Mouse (Mus musculus): Measurements from ENCODE around the gene Cyp11a1. TPM values are rescaled to one million over a fixed set of nuclear protein-coding genes. Genes with fewer than 3 reads are reported as not detected.

Cyp11a1 gene
- polyA plus RNA-seq, 1 experiment from 2014 or later, result 1.6 TPM

DNA sequence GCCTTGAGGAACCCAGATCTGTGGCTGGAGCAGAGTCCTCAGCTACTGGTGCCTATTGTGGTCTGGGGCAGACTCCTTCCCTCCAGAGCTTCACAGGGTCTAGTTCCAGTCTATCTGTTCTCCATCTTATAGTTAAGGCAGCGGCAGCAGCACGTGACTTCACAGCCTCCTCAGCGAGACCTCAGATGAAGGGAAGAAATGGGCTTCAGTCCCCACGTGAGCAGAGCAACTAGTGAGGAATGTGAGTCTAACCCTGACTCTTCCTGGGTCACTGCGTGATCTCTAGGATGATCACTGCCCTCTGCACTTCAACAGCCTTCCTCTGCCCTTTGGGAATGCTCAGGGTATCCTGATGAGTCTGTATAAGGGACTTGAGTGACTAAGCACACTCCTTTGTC lies 42.2 kb upstream of the Cyp11a1 start:
- no peak overlapping the region for H3K4me2 ChIP-seq (ENCODE audit: low read length)
- no peaks in the 10 kb centered on the region for H3K9me3 ChIP-seq (replicated peaks; ENCODE audit: control insufficient read depth, low read length, poor library complexity, severe bottlenecking)
- H3K4me1 ChIP-seq (ENCODE audit: control insufficient read depth, insufficient read depth, low read length), result no peaks in the 10 kb centered on the region
- H3K36me3 ChIP-seq (ENCODE audit: control insufficient read depth, insufficient read depth, low read length), result peaks cover 9% of the 10 kb centered on the region; the same call in 1 of the 2 replicates
- H3K4me3 ChIP-seq (ENCODE audit: low read depth, low read length), result no peak overlapping the region
- H3K9ac ChIP-seq (ENCODE audit: low read depth, low read length), result no peak overlapping the region
- 62% methylated on average over 5 of the region's 5 CpGs for WGBS
- no peak overlapping the region for H3K27ac ChIP-seq (ENCODE audit: low read length)
- no peaks in the 10 kb centered on the region for H3K27me3 ChIP-seq (ENCODE audit: control insufficient read depth, insufficient read depth, low read depth, low read length)
- no peak for ATAC-seq

DNA sequence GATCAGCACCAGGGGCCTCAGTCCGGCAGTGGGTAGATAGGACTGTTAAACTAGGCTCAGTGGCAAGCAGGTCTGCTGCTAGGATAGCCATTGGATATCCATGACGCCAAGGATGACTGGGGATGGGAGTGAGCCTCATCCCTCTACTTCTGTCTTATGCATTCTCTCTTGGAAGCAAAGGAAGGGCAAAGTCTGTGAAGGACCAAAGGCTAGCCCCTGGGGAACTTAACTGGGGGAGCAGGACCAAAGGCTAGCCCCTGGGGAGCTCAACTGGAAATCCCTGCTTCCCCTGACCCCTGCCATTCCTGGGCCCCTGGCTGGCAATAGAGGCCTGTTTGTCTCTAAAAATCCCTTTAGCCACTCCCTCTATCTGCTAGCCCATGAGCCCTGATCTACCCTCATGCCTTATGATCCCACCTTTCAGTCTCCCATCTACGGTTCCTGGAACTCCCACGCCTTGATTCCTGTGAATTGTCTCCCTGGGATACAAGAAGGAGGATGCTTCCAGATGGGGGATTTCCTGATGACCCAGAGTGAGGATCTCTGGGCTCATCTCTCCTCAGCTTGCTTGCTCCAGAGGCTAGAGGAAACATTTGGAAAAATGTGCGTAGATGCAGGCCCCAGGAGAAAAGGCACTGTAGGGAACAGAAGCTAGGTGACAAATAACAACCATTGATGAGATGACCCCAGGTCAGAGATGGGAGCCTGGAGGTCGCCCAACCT lies 41.5 kb upstream of the Cyp11a1 start:
- H3K27ac ChIP-seq (ENCODE audit: low read length), result 0 out of 2 replicates have a peak overlapping the region, but pooled peaks have one; percentile 22
- ATAC-seq, result no peak
- no peaks in the 10 kb centered on the region for H3K4me1 ChIP-seq (ENCODE audit: control insufficient read depth, insufficient read depth, low read length)
- peaks cover 9% of the 10 kb centered on the region; the same call in 1 of the 2 replicates for H3K36me3 ChIP-seq (ENCODE audit: control insufficient read depth, insufficient read depth, low read length)
- H3K9ac ChIP-seq (ENCODE audit: low read depth, low read length), result no peak overlapping the region
- H3K9me3 ChIP-seq (replicated peaks; ENCODE audit: control insufficient read depth, low read length, poor library complexity, severe bottlenecking), result no peaks in the 10 kb centered on the region
- WGBS, result 80% methylated on average over 6 of the region's 6 CpGs
- no peaks in the 10 kb centered on the region for H3K27me3 ChIP-seq (ENCODE audit: control insufficient read depth, insufficient read depth, low read depth, low read length)
- H3K4me2 ChIP-seq (ENCODE audit: low read length), result no peak overlapping the region
- H3K4me3 ChIP-seq (ENCODE audit: low read depth, low read length), result no peak overlapping the region

DNA sequence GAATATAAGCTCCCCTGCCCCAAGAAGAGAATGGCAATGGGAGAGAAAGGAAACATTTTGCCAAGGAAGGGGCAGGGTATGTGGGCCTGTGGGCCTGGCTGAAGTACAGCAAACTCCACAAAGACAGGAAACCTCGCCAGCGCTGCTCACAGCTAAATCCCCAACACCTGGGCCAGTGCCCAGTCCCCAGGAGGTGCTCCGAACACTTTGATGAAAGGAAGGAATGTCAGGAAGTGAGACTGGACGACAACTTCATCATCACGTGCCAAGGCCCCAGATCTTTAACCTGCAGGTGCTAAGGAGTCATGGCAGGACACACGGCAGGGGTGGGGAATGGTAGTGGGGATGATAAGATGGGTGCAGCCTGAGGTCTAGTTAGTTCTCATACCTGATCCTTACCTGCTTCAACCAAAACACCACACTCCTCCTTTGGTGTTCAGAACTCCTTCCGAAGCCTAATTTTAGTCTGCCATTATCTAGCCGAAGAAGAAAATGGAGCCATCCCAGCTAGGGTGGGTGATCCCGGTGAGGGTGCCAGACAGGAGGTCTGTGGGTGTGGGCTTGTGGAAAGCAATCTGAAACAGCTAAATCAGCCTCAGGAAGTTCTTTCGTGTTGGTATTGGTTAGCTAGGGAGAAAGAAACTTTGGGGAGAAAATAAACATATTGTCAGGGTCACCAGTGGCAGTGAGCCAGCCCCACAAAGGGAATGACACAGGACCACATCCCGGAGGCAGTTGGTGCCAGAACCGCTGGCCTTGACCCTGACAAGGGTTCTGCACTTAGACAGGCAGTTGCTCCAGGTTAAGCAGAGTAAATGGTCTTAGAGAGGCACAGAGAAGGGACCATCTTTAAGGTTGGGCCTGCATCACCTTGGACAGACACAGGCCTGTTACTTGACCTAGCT lies 40.7 kb upstream of the Cyp11a1 start:
- H3K36me3 ChIP-seq (ENCODE audit: control insufficient read depth, insufficient read depth, low read length), result peaks cover 6% of the 10 kb centered on the region; the same call in 1 of the 2 replicates
- no peak overlapping the region for H3K4me2 ChIP-seq (ENCODE audit: low read length)
- no peak for ATAC-seq
- H3K4me1 ChIP-seq (ENCODE audit: control insufficient read depth, insufficient read depth, low read length), result no peaks in the 10 kb centered on the region
- H3K27me3 ChIP-seq (ENCODE audit: control insufficient read depth, insufficient read depth, low read depth, low read length), result no peaks in the 10 kb centered on the region
- 72% methylated on average over 12 of the region's 12 CpGs for WGBS
- H3K9ac ChIP-seq (ENCODE audit: low read depth, low read length), result no peak overlapping the region
- no peaks in the 10 kb centered on the region for H3K9me3 ChIP-seq (replicated peaks; ENCODE audit: control insufficient read depth, low read length, poor library complexity, severe bottlenecking)
- H3K27ac ChIP-seq (ENCODE audit: low read length), result no peak overlapping the region
- H3K4me3 ChIP-seq (ENCODE audit: low read depth, low read length), result no peak overlapping the region

DNA sequence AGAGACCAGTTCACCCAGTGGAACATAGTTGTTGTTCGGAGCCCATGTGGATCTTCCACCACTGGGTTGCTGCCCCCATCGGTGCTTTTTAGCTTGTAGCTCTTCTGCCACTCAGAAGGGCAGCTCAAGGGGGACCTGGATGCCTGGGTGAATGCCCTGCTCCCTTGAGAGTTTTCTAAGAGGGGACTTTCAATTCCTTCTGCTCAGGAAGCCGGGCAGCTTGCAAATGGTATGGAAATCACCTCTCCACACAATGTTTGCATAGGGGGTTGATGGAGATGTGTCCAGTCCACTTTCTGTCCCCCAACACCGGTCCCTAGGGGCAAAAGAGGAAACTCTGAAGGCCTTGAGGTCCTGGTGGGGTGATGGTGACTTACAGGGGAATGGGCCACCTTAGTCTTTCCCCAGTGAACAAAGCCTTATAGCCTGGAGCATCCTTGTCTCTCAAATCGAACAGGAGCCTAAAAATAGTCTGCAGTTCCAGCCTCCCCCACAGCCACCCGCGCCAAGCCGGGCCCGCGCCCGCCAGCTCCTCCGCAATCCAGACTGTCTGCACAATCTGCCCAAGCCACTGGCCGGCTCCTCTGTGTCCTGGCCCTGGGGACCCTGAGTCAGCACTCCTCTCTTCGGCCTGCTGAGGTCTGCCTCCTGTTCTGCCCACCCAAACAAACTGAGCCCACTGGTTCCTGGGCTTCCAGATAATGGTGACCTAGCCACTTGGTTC lies 38.8 kb upstream of the Cyp11a1 start:
- H3K27ac ChIP-seq (ENCODE audit: low read length), result no peak overlapping the region
- no peak overlapping the region for H3K4me2 ChIP-seq (ENCODE audit: low read length)
- ATAC-seq, result no peak
- no peaks in the 10 kb centered on the region for H3K27me3 ChIP-seq (ENCODE audit: control insufficient read depth, insufficient read depth, low read depth, low read length)
- H3K9me3 ChIP-seq (replicated peaks; ENCODE audit: control insufficient read depth, low read length, poor library complexity, severe bottlenecking), result no peaks in the 10 kb centered on the region
- 79% methylated on average over 14 of the region's 14 CpGs for WGBS
- H3K9ac ChIP-seq (ENCODE audit: low read depth, low read length), result no peak overlapping the region
- no peak overlapping the region for H3K4me3 ChIP-seq (ENCODE audit: low read depth, low read length)
- no peaks in the 10 kb centered on the region for H3K4me1 ChIP-seq (ENCODE audit: control insufficient read depth, insufficient read depth, low read length)
- H3K36me3 ChIP-seq (ENCODE audit: control insufficient read depth, insufficient read depth, low read length), result no peaks in the 10 kb centered on the region

DNA sequence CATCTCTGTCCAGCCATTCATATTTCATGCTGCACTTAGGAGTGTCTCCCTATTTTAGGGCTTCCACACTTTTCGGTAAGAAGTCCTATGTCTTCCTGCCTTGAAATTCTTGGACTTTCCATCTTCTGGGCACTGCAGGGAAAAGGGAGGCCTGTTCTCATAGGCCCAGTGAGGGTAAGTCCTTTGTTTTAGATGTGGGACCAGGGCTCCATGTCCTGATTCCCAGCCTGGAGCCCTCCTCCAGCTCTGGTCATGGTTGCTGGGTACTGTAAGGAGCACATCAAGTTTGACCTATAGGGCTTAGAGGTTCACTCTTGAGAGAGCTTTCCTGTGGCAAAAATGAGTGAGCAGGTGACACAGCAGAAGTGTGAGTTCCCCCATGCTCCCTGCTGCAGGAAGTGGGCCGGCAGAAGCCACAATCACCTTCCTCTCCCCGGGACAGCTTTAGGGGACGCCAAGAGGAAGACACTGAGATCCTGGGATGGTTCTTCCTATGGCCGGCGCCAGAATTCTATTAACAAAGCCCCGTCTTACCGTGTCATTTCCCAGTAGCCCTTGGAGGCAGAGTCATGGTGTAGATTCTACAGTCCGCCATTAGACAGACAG lies 37.9 kb upstream of the Cyp11a1 start:
- no peaks in the 10 kb centered on the region for H3K4me1 ChIP-seq (ENCODE audit: control insufficient read depth, insufficient read depth, low read length)
- H3K9ac ChIP-seq (ENCODE audit: low read depth, low read length), result no peak overlapping the region
- no peak overlapping the region for H3K4me2 ChIP-seq (ENCODE audit: low read length)
- no peak overlapping the region for H3K4me3 ChIP-seq (ENCODE audit: low read depth, low read length)
- no peak for ATAC-seq
- no peaks in the 10 kb centered on the region for H3K9me3 ChIP-seq (replicated peaks; ENCODE audit: control insufficient read depth, low read length, poor library complexity, severe bottlenecking)
- H3K27me3 ChIP-seq (ENCODE audit: control insufficient read depth, insufficient read depth, low read depth, low read length), result no peaks in the 10 kb centered on the region
- 91% methylated on average over 9 of the region's 9 CpGs for WGBS
- H3K27ac ChIP-seq (ENCODE audit: low read length), result no peak overlapping the region
- H3K36me3 ChIP-seq (ENCODE audit: control insufficient read depth, insufficient read depth, low read length), result no peaks in the 10 kb centered on the region

DNA sequence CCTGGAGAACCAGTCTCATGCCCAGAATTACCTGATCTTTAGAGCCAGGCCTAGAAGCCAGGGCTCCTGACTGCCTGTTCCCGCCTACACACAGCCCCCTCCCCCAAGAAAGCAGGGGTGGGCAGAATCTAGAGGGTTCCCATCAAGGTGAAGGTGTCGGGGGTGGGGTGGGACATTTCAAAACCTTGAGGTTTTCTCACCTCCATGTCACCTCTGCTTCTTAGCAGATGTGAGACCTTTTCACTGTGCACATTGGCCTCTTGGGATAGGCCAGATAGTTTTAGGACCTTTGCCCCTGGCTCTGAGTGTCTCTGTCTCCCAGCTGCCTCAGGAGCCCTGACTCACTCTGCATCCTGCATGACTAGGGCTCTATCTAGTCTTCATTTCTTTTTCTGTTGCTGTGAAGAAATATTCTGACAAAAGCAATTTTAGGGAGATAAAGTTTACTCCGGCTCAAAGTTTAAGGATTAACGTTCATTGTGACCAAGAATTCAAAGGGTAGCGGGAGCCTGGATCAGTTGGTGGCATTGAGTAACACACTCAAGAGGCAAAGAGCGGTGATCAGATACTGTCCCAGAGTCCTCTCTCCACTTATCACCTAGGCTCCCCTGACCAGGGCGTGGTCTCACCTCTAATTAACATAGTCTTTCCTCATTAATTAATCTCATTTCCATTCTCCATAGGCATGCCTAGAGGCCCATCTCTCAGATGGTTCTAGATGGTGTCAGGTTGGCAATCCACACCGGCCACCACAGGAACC lies 37.2 kb upstream of the Cyp11a1 start:
- Histone ChIP-seq H3K36me3 (ENCODE audit: control insufficient read depth, insufficient read depth, low read length) (no peaks in the 10 kb centered on the region), H3K4me3 (ENCODE audit: low read depth, low read length) (no peak overlapping the region), H3K4me2 (ENCODE audit: low read length) (no peak overlapping the region), H3K9ac (ENCODE audit: low read depth, low read length) (no peak overlapping the region), H3K4me1 (ENCODE audit: control insufficient read depth, insufficient read depth, low read length) (no peaks in the 10 kb centered on the region), H3K9me3 (replicated peaks; ENCODE audit: control insufficient read depth, low read length, poor library complexity, severe bottlenecking) (no peaks in the 10 kb centered on the region), H3K27me3 (ENCODE audit: control insufficient read depth, insufficient read depth, low read depth, low read length) (no peaks in the 10 kb centered on the region), H3K27ac (ENCODE audit: low read length) (no peak overlapping the region)
- no peak for ATAC-seq
- 90% methylated on average over 8 of the region's 8 CpGs for WGBS

DNA sequence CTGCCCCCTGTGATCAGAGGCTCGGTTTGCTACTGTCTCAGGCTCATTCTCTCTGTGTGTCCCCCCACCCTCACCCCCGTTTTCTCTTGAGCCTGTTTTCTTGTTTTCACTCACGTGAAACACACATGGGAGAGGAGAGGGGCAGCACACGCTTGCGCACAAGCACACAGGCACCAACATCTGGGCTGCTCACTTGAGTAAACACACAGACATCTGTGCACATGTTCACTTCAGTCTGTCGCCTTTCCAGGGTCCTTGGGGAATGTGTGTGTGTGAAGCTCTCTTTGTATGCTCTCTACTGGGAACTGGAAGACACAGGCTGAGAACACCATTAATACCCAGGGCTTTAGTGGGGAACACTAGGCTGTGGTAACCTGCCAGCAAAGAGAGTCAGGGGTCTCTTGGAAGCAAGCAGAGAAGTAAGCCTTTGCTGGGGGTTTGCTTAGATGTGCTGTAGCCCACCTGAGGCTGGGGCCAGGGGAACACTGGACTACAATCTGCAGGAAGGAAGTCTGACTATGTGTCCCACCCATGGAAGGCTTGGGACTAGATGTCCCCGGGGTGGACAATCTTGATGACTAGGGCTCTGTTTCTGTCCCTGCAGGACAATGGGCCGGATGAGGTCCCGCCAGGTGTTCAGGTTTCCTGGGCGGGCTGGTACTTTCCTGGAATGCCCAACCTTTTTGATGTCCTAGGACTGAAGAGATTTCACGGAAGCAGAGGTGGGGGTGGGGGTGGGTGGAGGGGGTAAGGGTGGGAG lies 36.3 kb upstream of the Cyp11a1 start:
- Histone ChIP-seq H3K4me3 (ENCODE audit: low read depth, low read length) (no peak overlapping the region), H3K9ac (ENCODE audit: low read depth, low read length) (no peak overlapping the region), H3K4me2 (ENCODE audit: low read length) (no peak overlapping the region), H3K27me3 (ENCODE audit: control insufficient read depth, insufficient read depth, low read depth, low read length) (no peaks in the 10 kb centered on the region), H3K4me1 (ENCODE audit: control insufficient read depth, insufficient read depth, low read length) (no peaks in the 10 kb centered on the region), H3K9me3 (replicated peaks; ENCODE audit: control insufficient read depth, low read length, poor library complexity, severe bottlenecking) (no peaks in the 10 kb centered on the region), H3K36me3 (ENCODE audit: control insufficient read depth, insufficient read depth, low read length) (no peaks in the 10 kb centered on the region), H3K27ac (ENCODE audit: low read length) (no peak overlapping the region)
- no peak for ATAC-seq
- 78% methylated on average over 11 of the region's 11 CpGs for WGBS

DNA sequence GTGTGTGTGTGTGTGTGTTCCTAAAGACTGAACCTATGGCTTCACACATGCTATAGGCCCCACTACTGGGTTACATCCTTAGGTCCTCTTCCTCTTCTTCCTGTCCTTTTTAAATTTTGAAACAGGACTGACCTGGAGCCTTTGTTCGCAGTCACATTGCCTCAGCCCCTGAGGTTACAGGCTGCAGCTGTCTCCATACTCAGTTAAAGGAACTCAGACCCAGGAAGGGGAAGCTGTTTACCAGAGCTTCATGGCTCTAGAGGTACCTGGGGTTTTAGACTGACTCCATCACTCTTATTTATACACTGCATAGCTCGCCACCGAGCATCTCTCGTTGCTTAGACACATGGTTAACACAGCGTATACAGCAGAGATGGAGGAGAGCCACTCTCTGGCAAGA lies 34.8 kb upstream of the Cyp11a1 start:
- no peak overlapping the region for H3K9ac ChIP-seq (ENCODE audit: low read depth, low read length)

More for the DNA sequence above, 34.8 kb upstream of the Cyp11a1 start:
- 93% methylated on average over 5 of the region's 5 CpGs for WGBS
- Histone ChIP-seq H3K4me3 (ENCODE audit: low read depth, low read length) (no peak overlapping the region), H3K27me3 (ENCODE audit: control insufficient read depth, insufficient read depth, low read depth, low read length) (no peaks in the 10 kb centered on the region), H3K36me3 (ENCODE audit: control insufficient read depth, insufficient read depth, low read length) (no peaks in the 10 kb centered on the region), H3K27ac (ENCODE audit: low read length) (no peak overlapping the region), H3K4me1 (ENCODE audit: control insufficient read depth, insufficient read depth, low read length) (no peaks in the 10 kb centered on the region), H3K9me3 (replicated peaks; ENCODE audit: control insufficient read depth, low read length, poor library complexity, severe bottlenecking) (no peaks in the 10 kb centered on the region), H3K4me2 (ENCODE audit: low read length) (no peak overlapping the region)
- no peak for ATAC-seq
